Mouse (Mus musculus) spleen, postnatal 36 days (tissue): ENCODE results near the gene 2310057N15Rik.
"Not testable (repeated sequence)": the region's sequence is repeated elsewhere in the genome, so short reads cannot be mapped to it uniquely, and the experiment has no call there.

Source experiments
- DNase-seq, 2 experiments: peaks; one replicate each; pipeline ENCODE4 v3.0.0; 2022; ENCODE audit warnings: low spot score in 2 of 2, mixed read lengths in 1 of 2

The 2310057N15Rik gene

GRCm38 (mm10) chr16:88774106-88774505, at the start of gene 2310057N15Rik:
TSS of gene 2310057N15Rik (minus strand) at chr16:88774206.
- DNase-seq, result no peak

DNA sequence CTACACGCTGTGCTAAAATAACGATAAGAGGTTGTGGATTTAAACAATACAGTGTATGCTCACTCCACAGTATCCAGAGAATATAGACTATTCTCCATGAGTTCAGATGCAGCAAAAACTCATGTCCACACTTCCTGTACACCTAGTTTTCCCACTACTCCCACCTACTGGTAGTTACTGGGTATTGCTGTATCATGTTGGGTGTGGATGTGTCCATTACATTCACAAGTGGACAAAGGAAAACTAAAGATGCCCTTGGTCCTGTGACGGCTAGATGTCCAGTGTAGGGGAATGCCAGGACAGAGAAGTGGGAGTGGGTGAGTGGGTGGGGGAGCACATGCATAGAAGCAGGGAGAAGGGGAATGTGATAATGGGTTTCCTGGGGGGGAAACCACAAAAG, 49.7 kb upstream of the 2310057N15Rik start:
- no peak for DNase-seq

- no peak for DNase-seq
Measured at GRCm38 (mm10) chr16:88820066-88820465, 46.1 kb upstream of the 2310057N15Rik start, which contains the start of gene Krtap15. TSS of gene Krtap15 (plus strand) at chr16:88820215.

- no peak for DNase-seq
Measured at GRCm38 (mm10) chr16:88811827-88812226, 37.8 kb upstream of the 2310057N15Rik start, which contains the start of gene Gm20741. TSS of gene Gm20741 (minus strand) at chr16:88812220.

DNA sequence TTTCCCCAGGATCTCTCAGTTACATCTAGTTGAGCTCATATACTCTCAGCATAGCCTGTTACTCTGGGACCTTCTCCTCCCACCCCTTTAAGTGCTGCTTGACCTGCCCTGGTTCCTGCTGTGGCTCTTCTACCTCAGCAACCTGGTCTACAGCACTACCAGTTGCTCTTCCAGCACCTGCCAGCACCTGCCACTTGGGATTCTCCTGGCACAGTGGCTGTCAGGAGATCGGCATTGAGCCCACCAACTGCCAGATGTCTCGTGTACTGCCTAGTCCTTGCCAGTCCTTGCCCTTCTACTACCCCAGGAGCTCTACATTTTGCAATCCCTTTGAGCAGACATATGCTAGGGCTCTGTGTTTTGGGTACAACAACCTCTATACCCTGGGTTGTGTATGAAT, 12.8 kb upstream of the 2310057N15Rik start:
- DNase-seq, result no peak

GRCm38 (mm10) chr16:88777596-88777995, 3.6 kb upstream of the 2310057N15Rik start, which contains the start of gene Gm5965:
TSS of gene Gm5965 (plus strand) at chr16:88777896.
- DNase-seq, result no peak

DNA sequence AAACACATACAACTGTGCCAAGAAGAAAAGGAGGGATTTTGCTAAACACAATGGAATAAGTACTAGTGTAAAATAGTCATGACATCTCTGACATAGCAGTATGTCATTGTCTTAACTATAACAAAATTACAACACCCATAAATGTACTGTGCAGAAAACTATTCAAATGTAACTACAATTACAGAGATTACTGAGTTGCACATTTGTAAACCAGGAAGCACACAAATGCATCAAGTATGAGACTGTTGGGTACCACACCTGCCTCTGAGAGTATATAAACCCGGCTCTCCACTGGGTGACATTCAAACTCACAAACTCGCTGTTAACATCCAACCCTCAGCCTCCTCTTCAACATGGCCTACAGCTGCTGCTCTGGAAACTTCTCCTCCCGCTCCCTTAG, 15.5 kb downstream of the 2310057N15Rik start, which contains the start of gene 2310034C09Rik:
TSS of gene 2310034C09Rik (plus strand) at position 301 of the 400 bp plus-strand sequence.
- not testable (repeated sequence) for DNase-seq

DNA sequence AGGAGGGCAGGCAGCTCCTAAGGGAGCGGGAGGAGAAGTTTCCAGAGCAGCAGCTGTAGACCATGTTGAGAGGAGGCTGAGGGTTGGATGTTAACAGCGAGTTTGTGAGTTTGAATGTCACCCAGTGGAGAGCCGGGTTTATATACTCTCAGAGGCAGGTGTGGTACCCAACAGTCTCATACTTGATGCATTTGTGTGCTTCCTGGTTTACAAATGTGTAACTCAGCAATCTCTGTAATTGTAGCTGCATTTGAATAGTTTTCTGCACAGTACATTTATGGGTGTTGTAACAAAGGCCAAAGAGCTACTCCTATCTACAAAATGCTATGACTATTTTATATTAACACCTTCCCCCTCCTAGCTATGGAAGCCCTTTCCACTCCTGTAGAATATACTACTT, 22.5 kb downstream of the 2310057N15Rik start, which contains the start of gene Krtap13:
TSS of gene Krtap13 (minus strand) at position 101 of the 400 bp plus-strand sequence.
- DNase-seq, result not testable (repeated sequence)

- no peak for DNase-seq
Measured at GRCm38 (mm10) chr16:88747943-88748342, 26.1 kb downstream of the 2310057N15Rik start.

GRCm38 (mm10) chr16:88744750-88745340, 29.2 kb downstream of the 2310057N15Rik start:
- no peak for DNase-seq

DNA sequence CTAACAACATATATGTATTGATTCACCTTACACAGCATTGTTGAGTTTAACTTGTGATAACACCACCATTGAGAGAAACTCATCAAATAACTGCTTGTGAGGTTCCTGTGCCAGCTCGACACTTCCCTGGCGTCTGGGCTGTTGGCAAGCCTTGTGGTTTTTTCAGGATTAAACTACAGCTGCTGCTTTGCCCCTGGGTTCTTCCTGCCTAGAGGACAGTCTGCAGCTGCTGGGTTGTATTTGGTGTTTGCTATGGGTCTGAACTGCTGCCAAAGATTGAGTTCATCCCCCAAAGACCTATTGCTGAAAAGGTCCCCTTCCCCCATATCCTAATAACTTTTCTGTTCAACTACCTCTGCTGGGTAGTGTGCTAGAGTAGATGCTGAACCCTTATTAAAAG, 38.6 kb downstream of the 2310057N15Rik start:
- no peak for DNase-seq

- no peak for DNase-seq
Measured at GRCm38 (mm10) chr16:88728812-88729275, 45.2 kb downstream of the 2310057N15Rik start, which contains the start of gene Krtap13-1. TSS of gene Krtap13-1 (plus strand) at chr16:88728862.
